Mouse (Mus musculus): ENCODE data around the gene Cilp2.

Cilp2 gene

DNA sequence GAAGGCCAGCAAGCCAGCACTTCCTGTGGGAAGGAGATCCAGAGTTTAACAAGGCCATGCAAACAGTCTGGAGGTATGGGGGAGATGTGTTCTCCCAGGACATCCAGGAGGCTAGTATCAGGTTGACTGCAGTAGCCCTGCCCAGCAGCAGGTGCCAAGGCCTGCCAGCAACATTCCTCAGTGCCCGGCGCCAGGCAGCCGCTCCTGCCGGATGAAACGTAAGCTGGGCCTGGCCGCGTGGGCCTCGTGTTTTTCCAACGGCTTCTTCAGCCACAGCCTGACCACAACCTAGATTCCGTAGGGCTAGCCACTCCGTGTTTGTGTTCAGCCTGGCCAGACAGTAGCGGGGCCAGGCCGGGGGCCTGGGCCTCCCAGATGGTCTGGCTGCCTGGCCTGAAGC is 12.8 kb downstream of the Cilp2 start:
- DNase-seq (ENCODE audit: low read depth, low spot score) = no peak

GRCm38 (mm10) chr8:69874155-69874554 is 13.3 kb downstream of the Cilp2 start:
- DNase-seq (ENCODE audit: low read depth, low spot score) = peak; percentile 52

GRCm38 (mm10) chr8:69870907-69871306 is 16.6 kb downstream of the Cilp2 start:
- DNase-seq (ENCODE audit: low read depth, low spot score) = no peak

- no peak for DNase-seq (ENCODE audit: low read depth, low spot score)
Measured at GRCm38 (mm10) chr8:69870003-69870765, 17.3 kb downstream of the Cilp2 start.

- no peak for DNase-seq (ENCODE audit: low read depth, low spot score)
Measured at GRCm38 (mm10) chr8:69867696-69868326, 19.7 kb downstream of the Cilp2 start.

- DNase-seq (ENCODE audit: low read depth, low spot score) = no peak
Measured at GRCm38 (mm10) chr8:69864180-69864579, 23.3 kb downstream of the Cilp2 start.

GRCm38 (mm10) chr8:69863387-69864020 is 24.0 kb downstream of the Cilp2 start:
- no peak for DNase-seq (ENCODE audit: low read depth, low spot score)

GRCm38 (mm10) chr8:69861251-69861650 is 26.2 kb downstream of the Cilp2 start:
- DNase-seq (ENCODE audit: low read depth, low spot score) = no peak

GRCm38 (mm10) chr8:69860807-69861206 is 26.7 kb downstream of the Cilp2 start:
- no peak for DNase-seq (ENCODE audit: low read depth, low spot score)

- DNase-seq (ENCODE audit: low read depth, low spot score) = no peak
Measured at GRCm38 (mm10) chr8:69853869-69854268, 33.6 kb downstream of the Cilp2 start.

GRCm38 (mm10) chr8:69850926-69851506 is 36.5 kb downstream of the Cilp2 start:
- no peak for DNase-seq (ENCODE audit: low read depth, low spot score)

DNA sequence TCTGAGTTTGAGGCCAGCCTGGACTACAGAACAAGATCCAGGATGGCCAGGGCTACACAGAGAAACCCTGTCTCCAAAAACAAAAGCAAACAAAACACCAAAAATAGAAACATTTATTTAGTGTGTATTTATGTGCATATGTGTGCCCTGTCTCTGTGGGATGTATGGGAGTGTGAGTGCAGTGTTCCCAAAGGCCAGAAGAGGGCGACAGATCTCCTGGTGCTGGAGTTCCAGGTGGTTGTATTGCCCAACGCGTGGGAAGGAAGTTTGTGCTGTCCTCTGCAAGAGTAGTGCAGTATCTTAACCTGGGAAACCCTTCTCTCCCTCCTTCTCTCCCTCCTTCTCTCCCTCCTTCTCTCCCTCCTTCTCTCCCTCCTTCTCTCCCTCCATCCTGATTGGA is 37.6 kb downstream of the Cilp2 start:
- no peak for DNase-seq (ENCODE audit: low read depth, low spot score)

DNA sequence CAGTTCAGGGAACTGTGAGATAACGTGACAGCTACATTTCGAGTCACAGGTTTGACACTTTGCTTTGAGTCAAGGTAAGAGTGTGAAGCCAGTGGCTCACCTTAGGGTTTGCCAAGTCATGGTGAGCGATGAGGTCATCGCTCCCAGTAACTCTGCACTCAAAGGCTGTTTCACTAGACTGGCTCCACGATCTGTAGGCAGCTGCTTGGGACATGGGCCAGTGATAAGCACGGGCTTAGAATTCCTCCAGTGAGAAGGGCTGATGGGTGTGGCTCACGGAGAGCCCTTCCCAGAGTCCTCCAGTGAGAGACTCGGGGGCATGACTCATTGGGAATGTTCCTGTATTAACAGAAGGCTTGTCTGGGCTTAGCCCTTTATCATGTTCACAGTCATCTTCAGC is 38.5 kb downstream of the Cilp2 start:
- DNase-seq (ENCODE audit: low read depth, low spot score) = no peak

DNA sequence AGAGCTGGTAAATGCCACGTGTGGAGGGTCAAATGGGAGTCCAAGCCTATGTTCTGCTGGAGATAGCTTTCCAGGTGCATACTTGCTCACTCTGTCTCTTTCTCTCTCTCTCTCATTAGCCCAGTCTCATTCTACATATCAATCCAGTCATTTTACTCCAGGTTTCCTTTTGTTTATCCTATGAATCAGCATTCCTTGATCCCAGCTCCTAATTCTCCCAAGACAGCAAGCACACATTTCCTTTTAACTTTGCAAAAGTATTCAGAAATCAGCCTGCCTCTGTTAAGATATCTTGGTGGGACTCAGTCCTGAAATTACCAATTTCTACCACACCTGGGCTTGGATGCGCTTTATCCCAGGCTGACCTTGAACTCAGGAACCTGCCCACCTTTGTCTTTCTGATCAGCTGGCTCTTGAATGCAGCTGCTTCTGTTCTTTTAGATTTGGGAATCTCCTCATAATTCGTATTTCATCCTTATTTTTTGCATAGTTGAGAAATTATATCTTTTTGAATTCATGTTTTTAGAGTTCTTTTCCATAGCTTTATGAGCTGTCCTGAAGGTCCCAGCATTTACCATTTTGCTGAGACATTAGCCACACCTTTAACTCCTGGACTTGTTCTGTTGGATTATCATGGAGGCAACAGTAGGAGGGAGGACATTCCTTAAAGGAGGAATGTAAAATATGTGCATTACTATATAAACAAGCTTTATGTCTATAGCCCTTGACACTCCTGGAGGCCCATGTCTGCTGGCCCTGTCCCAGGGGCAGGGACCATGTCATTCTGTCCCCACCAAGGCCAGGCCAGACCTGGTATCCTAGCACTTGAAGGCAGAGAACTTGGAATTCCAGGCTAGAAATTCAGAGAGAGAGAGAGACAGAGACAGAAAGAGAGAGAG is 40.1 kb downstream of the Cilp2 start:
- DNase-seq (ENCODE audit: low read depth, low spot score) = no peak

- DNase-seq (ENCODE audit: low read depth, low spot score) = no peak
Measured at GRCm38 (mm10) chr8:69837057-69837682, 50.3 kb downstream of the Cilp2 start.

DNA sequence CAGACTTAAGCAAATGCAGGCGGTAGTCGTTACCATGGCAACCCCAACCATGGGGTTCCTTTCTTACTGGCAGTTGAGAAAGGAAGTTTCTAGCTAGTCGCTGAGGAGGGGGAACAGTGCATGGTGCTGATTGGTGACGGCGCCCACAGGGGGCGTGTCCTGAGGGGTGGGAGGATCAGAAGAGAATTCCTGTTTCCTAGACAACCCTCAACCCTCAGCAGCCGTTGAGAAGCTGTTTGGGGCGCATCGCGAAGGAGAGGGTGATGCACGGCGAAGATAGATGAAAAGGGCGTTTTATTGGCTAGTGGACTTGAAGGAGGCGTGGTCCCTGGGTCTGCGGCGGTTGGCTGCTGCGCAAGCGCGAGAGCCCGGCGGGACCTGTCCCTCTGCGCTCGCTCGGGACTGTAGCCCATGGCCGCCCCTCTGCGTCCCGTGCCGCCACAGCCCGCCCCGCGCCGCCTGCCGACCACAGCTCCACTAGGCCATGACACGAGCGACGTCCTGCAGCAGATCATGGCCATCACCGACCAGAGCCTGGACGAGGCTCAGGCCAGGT is 55.1 kb downstream of the Cilp2 start, which contains the start of gene Pbx4:
TSS of gene Pbx4 (plus strand) at position 194 of the 556 bp plus-strand sequence.
- peak; percentile 98 for DNase-seq (ENCODE audit: low read depth, low spot score)

Measured in CD4-positive helper T cell, adult 2 months (primary cell).